Mouse (Mus musculus): Measurements from ENCODE around the gene Tmem80. TPM values are rescaled to one million over a fixed set of nuclear protein-coding genes. Genes with fewer than 3 reads are reported as not detected.

The Tmem80 gene
- polyA plus RNA-seq, 2 experiments from 2014 or later = 28.5 to 52.5 TPM

DNA sequence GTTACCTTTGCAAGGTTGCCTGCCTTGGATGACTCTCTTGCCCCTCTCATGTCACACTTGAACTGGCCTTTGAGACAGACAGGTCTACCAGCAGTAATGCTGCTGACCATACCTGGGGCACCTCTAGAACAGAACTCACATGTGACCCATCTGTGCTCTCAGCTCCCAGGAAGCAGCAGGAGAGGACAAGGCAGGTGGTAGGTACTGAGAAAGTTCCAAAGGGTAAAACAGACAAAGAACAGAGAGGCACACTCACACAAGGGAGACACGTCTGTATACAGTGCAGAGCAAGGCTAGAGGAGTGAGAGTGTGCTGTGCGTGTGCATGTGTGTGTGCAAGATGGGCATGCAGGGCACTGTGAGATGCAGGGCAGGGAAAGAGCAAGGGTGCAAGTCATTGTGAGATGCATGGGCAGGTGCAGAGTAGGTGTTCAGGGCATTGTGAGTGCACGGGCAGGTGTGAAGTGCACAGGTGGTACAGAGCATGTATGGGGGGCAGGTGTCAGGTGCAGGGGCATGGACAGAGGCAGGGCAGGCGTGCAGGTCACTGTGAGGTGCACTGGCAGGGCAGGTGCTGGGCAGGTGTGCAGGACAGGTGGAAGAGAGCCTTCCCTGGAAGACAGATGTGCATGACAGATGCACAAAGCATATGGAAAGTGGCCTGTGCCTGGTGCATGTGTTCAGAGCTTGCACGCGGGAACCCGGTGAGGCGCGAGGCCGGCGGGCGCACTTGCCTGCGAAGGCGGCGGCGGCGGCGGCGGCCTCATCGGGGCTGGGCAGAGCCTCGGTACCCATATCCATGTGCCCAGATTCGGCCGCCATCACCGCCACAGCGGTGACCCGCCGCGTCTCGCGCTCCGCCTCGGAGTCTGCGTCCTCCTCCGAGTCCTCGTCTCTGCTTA lies 743 bp upstream of the Tmem80 start:
- ATAC-seq = peak; percentile 20

DNA sequence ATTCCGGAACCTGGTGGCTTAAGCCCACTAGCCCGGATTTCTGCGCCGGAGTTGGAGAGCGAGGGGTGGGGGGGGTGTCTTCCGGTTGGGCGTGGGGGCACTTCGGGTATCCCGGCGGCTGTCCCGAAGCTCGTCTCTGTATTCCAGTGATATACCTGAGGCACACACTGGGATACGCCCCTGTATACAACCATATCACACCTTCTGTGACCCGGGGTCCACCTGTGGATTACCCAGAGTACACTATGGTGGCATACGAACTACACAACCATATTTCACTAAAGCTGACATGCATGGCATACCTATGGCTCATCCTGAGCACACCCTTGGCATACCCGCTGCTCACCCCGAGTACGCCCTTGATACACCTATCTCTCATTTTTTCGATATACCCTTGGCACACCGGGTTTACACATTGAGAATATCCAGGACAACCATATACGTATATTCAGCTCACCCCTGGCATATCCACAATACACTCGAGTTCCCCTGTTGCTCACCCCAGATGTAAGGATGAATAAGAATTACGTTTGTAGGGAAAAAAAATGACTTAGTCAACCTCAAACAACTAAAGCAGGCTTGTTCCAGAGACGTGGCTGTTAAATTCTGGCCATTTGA lies 943 bp downstream of the Tmem80 start:
- no peak for ATAC-seq

DNA sequence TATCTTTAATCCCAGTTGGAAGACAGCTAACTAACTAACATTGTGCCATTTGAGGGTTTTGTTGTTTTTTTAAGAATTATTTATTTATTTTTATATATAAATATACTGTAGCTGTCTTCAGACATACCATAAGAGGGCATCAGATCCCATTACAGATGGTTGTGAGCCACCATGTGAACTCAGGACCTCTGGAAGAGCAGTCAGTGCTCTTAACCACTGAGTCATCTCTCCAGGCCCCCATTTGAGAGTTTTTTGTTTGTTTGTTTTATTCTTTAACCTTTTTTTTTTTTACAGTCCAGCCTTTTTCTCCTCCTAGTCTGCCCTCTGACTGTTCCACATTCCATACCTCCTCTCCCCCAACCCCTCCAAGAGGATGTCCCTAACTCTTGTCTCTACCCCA lies 3.2 kb downstream of the Tmem80 start:
- ATAC-seq = no peak

DNA sequence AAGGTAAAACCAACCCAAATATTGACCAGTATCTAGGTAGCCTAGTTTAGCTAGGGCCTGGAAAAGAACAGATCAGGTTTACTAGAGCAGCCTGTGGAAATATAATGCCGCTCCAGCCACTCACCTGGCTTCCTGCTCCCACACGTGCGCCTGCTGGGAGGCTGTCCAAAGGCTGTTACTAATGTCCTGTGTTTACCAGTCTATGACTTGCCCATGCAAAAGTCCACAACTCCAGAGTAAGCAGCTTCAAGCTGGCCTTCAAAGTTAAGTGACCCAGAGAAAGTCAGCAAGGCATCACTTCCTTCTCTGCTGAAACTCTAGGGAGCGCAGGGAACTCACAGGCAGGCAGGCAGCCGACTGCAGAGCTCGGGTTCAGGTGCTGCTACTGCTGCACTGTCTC lies 4.5 kb downstream of the Tmem80 start:
- ATAC-seq = no peak

DNA sequence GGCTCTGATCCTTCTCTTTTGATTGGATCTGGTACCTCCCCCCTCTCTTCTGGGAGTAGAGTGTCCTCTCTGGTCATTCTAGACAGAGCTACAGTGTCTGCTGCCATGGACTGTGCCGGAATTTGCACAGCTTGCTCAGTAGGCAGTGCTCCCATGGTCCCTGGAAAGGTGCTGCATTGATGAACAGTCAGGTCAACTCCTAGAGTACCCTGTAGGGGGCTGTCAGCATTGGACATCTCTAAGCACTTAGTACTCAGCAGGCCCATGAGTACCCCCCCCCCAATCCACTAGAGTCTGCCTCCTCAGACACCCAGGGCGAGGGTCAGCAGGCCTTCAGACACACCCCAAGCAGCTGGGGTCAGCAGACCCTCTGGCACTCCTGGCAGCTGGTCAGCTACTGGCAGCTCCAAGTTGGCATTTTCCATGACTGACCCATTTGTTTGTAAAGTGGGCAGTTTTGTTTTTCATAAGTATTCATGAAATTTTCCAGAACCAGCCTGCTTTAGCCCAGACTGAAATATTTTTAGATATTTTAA lies 7.6 kb downstream of the Tmem80 start:
- ATAC-seq = no peak

DNA sequence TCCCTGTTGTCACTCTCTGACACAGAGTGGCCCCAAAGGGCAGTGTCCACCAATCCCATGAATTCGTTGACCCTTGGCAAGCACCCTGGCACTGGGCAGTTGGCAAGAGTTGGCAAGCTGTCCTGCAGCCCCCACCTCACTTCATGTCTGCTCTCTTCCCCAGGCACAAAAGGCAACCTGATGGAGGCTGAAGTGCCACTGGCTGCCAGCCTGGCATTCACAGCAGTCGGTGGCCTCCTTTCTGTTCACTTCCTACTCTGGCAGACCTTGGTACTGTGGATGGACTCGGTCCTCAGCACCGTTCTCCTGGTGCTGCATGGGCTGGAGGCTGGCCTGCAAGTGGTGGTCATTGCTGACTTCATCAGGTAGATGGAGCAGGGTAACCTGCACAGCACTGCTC lies 8.1 kb downstream of the Tmem80 start:
- no peak for ATAC-seq

DNA sequence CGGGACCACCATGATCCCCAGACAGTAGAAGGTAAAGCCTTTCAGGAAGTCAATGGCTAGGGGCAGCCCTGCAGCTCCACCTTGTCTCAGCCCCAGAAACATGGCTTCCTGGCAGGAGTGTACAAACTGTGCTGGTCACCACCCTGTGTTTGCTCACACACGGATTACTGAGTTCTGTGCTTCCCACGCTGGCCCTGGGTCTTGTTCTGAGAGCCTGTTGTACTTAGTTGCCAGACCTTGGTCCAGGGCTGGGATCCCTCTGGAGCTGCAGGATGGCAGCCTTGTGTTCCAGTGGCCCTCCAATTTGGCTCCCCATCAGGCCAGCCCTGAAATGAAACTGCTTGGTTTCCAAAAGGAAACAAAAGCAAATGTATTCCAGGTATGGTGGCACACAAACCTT lies 8.8 kb downstream of the Tmem80 start:
- no peak for ATAC-seq

DNA sequence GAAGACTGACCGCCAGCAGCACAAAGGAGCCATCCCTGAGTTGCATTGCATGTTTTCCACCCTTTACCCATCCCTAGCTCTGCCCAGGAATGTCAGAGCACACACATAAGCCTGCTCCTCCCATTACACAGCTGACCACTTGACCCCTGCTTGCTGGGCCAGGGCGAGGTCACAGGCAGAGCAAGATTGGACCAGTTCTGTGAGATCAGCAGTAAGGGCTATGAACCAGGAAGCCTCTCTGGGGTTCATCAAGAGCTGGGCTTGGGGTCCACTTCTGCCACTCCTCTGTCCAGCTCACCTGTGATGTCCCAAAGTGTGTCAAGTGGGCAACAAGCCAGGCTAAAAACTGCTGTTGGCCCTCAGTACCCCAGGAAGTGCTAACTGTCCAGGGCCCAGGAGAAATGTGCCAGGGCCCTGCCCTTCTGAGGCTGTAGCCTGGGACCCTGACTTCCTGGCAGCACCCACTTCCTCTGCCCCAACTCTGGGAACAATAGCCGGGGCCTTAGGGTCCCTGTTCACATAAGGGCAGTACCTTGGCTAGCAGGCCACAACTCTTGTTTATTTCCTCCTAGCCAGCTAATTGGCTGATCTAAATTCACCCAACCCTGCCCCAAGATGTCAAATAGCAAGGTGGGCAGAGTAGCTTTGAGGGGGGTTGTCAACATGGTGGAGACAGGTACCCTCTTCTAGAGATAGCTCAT lies 10.3 kb downstream of the Tmem80 start:
- ATAC-seq = no peak

DNA sequence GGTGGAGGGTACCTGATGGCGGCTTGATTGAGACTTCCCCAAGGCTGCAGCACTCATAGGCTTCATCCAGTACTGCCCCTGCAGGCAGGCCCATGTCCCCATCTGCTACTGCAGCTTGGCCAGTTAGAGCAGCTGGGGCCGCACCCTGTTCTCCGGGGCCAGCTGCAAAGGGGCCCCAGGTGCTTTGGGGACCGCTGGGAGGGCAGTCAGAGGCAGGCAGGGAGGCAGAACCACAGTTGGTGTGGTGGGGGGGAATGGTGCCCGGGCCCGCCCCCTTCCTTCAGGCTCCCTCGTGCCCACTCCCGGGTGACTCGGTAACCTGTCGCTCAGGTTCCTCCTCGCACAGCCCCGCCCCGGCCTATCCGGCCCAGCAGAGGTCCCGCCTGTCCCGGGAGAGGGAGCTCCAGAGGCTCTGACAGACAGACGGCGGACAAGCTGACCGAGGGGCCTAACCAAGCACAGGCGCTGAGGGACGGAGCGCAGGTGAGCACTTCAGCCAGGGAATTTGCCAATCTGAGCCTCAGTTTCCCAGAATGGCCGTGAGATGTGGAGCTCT lies 11.1 kb downstream of the Tmem80 start, which contains the start of gene Eps8l2:
Gene Eps8l2 (plus strand): TSS at position 305 of the 556 bp plus-strand sequence.
- no peak for ATAC-seq

DNA sequence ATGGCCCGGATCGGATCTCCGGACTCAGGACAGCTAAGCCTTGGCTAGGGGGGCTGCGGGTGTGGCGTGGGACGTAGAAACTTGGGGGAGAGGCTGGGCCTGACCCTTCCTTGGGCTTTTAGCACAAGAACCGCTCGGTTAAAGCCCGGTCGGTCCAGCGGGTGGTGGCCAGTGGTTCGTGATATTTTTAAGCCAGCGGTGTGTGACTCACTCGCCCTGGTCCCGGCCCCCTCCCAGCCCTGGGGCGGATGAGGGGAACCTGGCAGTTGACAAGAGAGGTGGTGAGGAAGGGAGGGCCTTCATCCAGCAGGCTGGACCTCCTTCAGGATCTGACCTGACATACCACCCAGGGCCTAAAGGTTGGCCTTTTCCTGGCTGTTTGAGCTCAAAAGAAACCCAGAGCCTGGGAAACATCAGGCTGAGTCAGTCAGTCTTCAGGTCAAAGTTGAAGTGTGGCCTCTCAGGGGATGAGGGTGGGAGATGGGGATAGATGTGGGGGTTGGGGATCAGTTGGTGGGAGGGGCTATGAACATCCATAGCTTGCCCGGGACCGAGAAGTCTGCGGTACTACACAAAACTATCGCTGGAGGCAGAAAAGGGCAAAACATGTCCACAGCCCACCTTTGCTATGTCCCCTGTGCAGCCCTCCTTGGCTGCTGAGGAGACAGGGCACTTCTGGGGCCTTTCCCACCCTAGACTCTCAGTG lies 11.8 kb downstream of the Tmem80 start:
- ATAC-seq = no peak

DNA sequence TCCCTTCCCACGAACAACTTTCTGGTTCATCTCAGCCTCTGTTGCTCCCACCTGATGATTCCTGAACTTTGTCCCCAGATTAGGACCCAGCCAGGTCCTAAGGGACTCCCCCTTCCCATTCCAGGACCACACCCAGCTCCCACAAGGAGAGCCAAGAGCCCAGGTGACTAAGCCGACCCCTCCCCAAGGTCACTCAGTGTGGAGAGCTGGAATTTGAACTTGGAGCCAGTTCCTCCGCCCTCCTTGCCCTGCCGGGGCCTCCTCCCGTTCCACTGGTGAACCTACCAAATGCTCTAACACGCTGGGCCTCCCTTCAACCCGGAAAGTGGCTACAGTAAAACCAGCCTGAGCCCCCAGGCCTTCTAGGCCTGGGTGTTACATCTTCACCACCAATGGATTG lies 12.5 kb downstream of the Tmem80 start:
- no peak for ATAC-seq

DNA sequence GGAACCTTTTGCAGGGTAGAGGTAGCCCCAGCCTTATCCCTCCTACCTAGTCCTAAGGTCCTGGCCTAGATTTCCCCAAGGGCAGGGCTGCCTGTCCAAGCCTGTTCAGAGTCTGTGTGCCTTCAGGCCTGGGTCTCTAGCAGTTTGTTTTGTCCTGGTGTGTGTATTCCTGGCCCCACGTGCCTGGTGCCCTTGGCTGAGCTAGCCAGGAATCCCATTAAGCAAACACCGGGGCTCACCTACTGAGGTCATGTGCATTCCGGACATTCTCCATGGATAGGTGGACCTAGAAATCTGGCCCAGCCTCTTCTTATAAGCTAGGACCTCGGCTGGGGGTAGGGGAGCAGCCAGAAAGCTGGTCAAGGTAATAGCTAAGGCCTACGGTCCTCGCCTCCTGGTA lies 12.9 kb downstream of the Tmem80 start:
- no peak for ATAC-seq

DNA sequence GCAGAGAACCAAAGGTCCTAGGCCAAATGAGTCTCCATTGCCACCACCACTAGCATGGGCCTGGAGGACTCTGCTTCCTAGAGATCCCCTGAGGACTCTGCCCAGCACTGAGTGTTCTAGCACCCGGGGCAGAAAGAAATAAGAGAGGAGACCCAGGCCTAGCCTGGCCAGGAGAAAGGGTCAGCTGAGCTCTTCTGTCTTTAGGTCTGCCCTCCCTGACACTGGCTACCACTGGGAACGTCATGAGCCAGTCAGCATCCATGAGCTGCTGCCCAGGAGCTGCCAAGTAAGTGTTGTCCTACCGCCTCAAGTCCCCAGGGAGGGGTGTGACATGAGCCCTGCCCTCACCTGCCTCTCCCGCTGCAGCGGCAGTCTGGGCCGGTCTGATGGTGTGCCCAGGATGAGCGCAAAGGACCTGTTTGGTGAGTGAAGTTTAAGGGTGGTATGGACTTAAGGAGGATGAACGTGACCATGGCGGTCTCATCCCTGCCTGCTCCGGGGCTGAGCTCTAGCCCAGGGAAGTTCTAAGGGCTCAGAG lies 14.2 kb downstream of the Tmem80 start:
- ATAC-seq = no peak

DNA sequence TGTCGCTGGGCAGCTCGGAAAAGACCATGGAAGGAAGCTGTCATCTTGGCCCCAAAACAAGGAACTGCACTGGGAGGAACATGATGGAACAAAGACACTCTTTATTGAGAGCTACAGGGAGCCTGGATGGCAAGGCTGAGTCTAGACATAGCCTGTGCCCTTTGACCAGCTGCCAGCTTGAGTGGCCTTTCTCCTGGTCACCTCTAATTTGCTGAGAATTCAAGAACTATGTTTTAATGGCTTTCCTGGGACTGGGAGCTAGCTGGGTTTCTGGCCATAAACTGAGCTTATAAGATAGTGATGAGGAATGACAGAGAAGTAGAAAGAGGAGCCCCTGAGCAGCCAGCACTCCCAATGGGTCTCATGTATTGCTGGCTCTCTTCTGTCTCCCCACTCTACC lies 15.7 kb downstream of the Tmem80 start:
- no peak for ATAC-seq

DNA sequence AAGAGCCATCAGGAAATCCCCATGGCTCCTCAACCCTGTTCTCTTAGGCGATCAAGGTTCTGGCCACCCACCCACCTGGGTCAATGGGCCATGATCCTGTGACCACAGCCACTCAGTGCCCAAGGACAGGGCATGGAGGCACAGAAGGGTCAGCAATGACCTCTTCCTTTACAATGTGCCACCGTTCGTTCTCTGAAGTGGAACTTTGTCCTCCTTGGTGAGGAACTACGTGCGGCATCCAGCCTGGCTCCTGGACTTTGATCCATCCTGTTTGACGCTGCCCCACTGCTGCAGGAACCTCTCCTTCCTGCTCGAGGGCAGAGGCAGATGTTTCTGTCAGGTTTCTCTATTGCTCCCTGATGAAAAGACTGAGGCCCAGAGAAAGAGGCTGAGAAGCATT lies 16.2 kb downstream of the Tmem80 start:
- no peak for ATAC-seq

DNA sequence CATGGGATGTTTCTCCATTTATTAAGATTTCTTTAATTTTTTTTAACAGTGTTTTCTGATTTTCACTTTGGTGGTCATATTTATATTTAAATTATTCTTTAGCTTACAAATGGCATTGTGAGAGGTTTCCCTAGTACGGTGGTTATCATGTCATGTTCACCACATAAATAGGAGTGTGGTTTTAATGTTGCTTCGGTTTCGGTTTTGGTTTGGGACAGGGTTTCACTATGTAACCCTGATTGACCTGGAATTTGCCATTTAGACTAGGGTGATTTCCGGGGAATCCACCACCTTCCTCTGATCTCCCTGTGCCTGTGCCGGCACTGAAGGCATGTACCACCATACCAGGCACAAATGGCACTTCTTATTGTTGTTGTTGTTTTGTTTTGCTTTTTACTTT lies 17.2 kb downstream of the Tmem80 start:
- peak; percentile 98 for ATAC-seq

DNA sequence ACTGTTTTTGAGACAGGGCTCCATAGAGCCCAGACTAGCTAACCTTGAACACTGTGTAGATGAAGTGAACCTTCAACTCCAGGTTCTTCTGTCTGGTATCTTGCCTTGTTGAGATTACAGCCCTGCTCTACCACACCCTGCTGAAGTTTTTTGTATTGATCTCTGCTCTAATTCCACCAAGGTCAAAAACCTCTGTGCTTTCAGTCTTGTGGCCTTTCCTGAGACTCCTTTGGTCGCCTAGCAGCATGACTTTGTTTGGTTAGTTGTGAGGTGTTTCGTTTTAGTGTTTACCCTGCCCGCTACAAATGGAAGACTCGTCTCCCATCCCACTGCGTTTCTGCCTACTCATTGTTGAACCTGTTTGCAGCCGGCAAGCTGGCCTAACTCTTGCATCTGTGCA lies 23.5 kb downstream of the Tmem80 start:
- no peak for ATAC-seq

DNA sequence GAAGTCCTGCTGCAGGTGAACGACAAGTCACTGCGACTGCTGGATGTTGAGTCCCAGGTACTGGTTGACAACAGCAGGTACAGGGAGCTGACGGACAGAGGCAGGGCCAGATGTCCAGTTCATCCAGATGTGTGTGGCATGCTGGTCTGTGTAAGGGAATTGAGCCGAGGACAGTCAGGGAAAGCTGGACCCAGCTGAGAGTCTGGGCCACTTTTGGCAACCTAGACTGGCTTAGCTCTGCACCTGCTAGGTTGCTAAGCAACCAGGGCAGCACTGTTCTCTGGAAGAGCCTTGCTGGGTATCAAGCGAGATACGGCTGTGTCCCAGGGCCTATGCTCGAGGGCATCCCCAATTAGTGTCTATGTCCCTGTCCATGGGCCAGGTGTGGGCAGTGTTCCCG lies 27.5 kb downstream of the Tmem80 start:
- ATAC-seq = no peak

DNA sequence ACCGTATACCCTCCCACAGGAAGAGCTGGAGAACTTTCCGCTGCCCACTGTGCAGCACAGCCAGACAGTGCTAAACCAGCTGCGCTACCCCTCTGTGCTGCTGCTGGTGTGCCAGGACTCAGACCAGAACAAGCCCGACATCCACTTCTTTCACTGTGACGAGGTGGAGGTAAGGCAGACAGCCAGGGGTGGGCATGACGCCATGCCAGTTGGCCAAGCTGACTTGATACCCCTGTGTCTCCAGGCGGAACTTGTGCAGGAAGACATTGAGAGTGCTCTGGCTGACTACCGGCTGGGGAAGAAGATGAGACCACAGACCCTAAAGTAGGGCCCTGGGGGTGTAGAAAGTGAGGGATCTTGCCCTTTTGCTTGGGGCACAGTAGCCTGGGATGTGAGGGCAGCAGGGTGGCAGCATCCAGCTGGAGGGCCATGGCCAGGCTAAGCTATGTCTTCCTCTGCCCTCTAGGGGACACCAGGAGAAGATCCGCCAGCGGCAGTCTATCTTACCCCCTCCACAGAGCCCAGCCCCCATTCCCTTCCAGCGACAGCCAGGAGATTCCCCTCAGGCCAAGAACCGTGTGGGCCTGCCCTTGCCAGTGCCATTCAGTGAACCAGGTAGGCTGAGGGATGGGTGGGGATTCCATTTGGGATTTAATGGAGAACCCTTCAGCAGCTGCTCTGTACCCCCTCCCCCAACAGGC lies 28.2 kb downstream of the Tmem80 start:
- ATAC-seq = no peak

DNA sequence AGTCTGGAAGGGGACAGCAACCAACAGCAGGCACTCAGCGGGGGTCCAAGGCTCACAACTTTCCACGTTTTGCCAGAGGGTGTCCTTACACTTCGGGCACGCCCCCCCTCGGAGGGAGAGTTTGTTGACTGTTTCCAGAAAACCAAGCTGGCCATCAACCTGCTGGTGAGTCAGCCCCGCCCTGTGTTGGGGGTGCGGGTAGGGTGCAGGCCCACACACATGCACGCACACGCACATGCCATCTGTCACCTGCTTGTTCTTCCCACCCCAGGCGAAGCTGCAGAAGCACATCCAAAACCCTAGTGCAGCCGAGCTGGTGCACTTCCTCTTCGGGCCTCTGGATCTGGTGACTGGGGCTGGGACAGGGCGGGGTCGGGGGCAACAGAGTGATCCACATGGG lies 29.4 kb downstream of the Tmem80 start:
- no peak for ATAC-seq

DNA sequence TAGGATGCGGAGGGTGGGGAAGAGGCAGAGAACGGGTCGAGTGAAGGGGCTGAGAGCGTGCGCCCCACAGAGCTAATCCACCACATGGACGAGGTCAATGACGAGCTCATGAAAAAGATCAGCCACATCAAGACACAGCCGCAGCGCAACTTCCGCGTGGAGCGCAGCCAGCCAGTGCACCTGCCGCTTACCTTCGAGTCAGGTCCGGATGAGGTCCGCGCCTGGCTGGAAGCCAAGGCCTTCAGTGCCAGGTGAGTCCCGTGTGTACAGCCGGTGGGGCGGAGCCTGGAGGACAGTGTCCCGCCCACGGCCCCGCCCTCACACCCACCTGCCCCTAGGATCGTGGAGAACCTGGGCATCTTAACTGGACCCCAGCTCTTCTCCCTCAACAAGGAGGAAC lies 34.0 kb downstream of the Tmem80 start:
- no peak for ATAC-seq
